Mouse (Mus musculus) thymus, postnatal 10 days (tissue): Measurements from ENCODE around the gene Tmem14a.
"Not testable (repeated sequence)": the region's sequence is repeated elsewhere in the genome, so short reads cannot be mapped to it uniquely, and the experiment has no call there.

ENCODE experiments used
- DNase-seq, 2 experiments: peaks; one replicate each; pipeline ENCODE4 v3.0.0; 2021; ENCODE audit warnings: low spot score in 2 of 2

Tmem14a gene

DNA sequence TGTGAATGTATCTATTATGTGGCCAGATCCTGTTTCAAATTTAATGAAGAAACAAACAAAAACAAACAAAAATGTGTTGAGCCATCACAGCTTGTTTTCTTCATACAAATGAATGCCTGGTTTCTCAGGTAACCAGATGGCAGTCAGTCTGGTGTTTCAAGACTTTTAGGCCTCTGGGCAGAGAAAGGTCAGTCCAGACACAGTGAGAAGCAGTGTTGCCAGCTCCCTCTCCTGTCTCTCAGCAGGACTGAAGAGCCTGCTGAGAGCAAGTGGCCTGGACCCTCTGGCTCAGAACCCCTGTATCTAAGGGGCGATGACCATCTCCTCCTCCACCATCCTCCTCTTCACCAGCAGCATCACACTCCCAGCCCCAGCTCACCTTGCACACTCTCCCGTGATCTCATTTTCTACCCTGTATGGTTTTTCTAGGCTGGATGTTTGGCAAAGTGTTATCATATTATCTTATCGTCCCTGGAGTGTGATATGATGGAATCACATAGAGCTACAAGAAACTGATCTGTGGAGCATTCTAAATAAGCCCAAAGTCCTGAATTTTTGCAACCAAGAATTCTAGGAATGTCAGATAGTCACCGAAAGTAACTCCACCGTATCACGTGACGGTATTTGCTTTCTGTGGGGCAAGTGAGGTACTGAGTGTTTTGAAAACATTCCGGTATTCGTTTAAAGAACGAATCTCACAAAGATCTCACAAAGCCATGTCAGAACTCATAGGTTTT lies 34.4 kb downstream of the Tmem14a start:
- no peak for DNase-seq

DNA sequence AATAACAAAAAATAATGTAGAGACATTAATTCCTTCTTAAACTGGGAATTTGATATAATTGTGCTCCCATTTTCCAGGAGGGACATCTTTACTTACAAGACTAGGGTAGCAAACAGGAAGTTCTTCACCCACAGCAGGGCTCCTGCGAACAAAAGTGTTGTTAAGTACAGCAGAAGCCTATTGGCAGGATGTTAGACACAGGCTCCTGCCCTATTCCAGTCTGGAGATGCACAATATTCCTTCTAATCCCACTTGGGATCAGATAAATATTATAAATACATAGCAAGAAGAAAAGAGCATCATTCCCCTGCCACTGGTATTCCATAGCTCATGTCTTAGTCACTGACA lies 34.9 kb downstream of the Tmem14a start:
- DNase-seq: no peak

DNA sequence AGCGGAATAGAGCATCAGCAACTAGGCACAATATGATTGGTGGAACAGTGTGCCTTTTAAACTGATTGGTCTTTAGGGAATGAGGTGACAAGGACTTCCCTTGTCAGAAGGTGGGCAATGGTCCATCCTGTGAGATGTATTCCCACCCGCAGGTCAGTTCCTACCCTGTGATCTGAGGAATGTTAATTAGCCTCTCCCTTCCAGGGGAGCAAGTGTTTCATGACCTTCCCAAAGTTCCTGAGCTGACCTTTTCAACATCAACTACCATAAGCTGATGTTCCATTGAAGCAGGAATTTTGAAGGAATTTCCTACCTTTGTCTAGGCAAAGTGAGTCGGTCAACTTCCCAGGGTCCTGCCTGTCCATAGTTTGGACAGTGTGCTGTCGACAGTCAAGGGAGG lies 35.5 kb downstream of the Tmem14a start:
- DNase-seq: no peak

DNA sequence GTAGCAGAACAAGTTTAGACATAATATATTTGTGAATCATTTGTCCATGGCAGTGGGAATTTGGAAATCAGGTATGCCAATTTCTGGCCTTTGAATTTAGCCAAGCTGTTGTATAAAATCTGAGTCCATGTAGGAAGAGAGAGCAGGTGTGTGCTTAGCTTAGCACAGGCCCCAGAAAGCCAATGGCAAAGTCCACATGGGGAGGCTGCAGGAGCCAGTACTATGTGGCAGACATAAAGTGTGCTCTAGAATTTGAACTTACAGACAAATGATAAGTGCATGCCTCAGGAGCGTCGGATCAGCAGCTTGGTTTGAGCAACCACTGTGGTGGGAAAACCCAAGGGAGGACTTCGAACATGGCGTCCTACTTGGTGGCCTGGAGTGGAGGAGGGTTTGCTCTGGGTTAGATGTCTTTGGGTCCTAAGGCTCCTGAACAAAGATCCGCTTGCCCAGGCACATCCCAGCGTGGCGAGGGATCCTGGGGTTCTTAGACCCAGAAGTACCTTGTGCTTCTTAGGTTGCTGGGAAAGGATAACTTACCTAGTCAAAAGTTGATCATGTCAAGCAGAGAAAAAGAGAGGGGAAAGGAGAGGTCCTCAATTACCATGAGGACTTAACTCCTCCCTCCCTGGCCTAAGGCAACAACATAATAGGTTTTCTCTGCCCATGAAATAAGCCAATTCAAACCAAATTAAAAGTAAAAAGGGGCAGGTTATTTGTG lies 37.4 kb downstream of the Tmem14a start:
- DNase-seq: no peak

DNA sequence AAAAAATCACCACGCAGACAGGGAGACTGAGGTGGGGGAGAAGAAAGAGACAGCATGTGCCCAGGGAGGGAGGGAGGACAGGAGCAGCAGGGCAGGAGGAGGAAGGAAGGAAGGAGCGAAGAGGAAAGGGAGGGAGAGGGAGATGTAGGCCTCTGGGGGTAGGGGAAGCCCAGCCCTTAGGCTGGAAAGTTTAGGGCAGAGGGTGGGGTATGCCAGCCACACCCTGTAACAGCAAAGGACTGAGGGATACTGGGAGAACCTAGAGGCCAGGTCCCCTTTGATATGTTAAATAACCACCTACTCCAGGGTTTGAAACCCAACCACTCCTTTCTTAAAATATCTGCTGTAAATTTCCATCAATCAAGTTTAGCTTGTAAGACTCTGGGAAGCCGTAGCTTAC lies 38.0 kb downstream of the Tmem14a start:
- no peak for DNase-seq

DNA sequence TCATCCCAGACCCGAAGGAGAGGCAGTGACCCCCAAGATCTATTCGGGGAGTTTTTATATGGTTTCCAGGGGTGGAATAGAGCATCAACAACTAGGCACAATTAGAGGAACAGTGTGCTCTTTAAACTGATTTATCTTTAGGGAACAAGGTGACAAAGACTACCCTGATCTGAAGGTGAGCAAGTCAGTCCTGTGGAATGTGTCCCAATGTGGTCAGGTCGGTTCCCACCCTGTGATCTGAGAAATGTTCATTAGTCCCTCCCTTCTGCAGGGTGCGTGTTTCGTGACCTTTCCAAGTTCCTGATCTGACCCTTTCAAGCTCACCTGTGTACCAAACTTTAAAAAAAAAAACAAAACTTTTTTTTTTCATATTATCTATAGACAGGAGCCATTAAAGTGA lies 38.5 kb downstream of the Tmem14a start:
- DNase-seq: no peak

DNA sequence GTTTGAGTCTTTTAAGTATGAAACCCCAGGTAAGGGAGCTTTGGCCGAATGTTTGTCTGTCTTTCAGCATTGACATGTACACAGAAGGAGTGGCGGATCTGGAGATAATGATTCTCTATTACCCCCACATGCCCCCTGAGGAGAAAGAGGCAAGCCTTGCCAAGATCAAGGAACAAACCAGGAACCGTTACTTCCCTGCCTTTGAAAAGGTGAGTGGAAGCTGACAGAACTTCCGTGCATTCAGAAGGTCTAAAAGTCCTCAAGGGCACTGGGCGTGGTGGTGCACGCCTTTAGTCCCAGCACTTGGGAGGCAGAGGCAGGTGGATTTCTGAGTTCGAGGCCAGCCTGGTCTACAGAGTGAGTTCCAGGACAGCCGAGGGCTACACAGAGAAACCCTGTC lies 41.6 kb downstream of the Tmem14a start:
- DNase-seq: not testable (repeated sequence)

DNA sequence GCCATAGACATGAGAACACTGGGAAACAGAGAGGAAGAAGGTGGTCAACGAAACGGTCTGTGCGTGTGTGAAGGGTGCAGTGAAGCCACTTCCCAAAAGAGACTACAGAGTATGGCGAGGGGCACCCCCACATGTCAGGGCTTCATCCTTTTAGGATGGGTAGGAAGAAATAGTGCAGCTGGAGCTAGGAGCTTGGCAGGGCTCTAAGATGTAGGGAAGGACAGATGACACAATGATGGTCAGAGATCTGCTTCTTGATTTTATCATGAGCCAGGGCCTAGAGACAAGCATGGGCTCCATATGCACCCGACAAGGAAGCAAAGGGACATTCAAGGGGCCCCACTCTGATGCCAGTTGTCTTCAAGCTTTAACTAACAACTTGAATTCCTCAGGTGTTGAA lies 44.0 kb downstream of the Tmem14a start:
- no peak for DNase-seq

DNA sequence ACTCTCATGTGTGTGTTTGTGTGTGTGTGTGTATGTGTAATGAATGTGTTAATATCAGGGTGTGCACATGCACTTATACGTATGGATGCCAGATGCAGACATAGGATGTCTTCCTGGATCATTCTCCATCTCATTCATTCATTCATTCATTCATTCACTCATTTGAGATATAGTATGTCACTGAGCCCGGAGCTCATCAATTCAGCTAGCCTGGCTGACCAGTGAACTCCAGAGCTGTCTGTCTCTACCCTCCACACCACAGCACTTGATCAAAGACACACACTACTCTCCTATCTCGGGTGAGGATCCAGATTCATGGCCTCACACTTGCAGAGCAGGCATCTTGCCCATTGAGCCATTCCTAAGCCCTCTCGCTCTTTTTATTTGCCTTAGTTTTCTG lies 45.6 kb downstream of the Tmem14a start:
- no peak for DNase-seq

DNA sequence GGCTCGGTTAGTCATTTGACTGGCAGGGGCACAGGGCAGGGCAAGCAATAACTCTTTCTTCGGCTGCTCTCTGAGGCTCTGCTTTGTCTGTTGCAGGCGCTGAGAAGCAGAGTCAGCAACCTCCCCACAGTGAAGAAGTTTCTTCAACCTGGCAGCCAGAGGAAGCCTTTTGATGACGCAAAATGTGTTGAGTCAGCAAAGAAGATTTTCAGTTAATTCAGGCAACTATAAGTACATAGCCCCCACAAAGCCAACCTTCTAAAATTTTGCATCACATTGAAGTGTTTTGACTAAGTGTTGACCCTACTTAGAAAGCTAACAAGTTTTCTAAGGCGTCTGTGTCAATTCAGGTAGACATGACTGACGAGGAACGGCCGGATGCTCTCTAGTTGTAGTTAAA lies 46.4 kb downstream of the Tmem14a start:
- DNase-seq: no peak

DNA sequence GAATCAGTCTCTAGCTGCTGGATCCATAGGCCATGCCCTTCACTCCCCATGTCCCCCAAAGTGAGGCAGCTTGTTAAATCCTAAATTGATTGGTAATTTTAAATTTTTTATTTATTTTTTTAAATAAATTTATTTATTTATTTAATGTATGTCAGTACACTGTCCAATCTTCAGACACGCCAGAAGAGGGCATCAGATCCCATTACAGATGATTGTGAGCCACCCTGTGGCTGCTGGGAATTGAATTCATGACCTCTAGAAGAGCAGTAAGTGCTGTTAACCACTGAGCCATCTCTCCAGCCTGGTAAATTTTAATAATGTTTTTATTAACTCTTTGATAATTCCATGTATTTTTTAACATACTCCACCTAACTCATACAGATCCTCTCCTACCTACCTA lies 48.4 kb downstream of the Tmem14a start:
- no peak for DNase-seq

DNA sequence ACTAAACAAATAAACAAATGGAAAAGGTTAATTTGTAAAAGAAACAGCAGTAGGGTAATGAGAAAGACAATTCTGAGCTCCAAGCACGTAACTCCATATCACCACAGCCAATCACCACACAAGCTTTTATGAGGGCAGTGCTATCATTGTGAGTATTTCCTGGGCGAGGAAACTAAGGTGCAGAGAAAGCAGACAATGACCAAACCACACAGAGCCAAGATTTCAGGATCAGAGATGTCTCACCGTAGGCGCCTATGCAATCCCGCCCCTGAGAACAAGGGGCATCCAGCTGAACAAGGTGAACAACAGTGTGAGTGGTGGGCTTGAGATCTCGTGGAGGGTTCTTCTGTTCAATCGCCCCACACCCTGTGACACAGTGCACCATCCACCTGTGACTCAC lies 49.1 kb downstream of the Tmem14a start:
- not testable (repeated sequence) for DNase-seq

DNA sequence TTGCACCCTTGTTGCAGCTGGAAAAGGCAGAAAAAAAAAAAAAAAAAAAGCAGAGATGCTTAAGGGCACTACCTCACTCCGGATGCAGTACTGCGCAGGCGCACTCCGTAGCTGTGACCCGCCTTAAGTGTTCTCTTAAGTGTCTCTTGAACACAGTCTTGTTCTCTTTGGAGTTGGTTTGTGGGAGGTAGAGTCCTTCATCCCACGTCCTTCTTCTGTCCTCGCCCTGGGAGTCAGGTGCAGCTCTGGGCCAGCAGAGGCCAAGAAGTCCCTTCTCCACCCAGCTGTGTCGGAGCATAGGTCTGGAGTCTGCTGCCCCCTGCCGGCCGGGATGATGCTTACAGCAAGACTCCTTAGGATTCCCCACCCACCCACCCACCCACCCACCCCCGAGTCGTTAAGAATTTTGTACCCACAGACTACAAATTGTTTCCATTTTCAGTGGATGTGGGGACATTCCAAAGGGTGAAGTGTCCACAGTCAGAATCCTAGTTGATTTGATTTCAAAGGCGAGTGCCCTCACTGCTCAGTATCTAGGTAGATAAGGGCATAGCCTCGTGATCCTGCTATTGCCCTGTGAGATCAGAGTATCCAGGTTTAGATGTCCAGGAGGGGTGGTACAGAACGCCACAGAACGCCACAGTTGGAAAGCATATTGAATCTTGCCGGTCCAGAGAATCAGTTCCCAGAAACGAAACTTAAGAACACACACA lies 53.1 kb downstream of the Tmem14a start:
- peak; percentile 47 to 84 for DNase-seq

DNA sequence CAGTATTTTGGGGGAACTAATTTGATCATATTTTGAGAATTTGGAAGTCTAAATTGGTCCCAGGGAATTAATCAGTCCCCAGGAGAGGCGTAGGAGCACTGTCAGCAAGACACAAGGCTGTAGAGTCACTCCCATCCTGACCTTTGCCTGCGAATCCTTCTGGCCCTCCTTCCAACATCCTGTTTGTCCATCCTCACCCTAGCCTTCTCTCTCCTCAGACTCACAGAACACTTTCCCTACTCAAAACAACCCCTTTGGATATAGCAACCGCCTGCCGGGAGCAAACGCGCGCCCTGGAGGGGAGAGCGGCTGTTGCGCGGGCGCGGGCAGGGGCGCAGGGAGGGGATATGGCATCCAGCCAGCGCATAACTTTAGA lies 53.7 kb downstream of the Tmem14a start:
- DNase-seq: peak in 1 of 2 experiments; percentile 6

DNA sequence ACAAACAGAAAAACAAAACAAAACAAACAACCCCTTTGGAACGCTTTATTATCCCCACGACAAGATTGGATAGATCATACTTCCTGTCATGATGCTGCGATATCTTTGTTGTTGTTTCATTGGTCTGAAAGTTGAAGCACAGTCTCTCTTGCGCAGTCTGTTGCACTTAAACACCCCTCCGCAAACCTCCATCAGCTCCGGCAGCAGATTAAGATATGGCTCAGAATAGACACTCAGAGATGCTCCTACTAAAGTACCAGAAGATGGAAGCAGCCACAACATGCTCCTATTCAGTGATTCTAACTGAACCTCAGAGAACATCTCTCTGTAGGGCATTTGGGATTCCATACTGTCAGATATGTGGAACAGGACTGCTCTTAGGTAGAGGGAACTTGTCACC lies 54.7 kb downstream of the Tmem14a start:
- no peak for DNase-seq

DNA sequence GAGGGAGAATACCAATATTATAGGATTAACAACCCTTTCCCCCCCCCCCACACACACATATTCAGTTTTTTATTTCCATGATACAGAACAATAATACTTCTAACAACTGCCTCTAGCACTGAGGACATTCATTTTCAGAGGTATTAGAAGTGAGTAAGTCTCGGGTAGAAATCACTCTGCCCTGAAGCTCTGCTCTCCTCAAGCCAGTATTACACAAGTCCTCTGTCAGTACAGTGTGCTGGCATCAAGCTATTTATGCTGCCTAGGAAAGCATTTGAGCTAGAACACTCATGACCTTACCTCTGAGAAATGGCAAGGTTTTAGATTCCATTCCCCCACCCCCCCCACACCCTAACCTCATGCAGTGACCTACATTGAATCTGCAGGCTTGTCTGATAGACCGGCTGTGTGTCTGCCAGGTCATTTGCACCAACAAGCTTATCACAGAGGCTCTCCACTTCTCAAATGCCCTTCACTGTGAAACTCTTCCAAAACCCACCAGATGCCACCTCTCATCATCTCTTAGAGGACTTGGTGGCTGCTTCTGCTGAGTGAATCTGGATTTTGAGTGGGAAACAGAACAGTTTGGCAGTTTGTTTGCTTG lies 56.2 kb downstream of the Tmem14a start:
- DNase-seq: no peak

DNA sequence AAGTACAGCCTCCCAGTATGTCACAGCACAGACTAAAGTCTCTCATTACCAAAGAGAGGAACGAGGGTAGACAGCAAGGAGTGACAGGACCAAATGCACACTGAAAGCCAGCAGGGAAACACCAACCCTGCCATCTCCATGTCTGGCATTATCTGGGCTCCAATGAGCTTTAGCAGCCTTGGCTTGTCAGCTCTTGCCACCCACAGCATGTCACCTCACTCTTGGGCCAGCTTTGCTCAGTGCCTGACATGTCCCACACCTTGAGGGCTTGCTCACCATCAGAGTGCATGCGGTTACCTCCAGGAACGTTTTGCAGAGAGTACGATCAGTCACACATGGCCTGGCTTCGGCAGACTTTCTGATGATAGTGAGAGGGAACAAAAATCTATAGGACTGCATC lies 57.0 kb downstream of the Tmem14a start:
- DNase-seq: not testable (repeated sequence)

DNA sequence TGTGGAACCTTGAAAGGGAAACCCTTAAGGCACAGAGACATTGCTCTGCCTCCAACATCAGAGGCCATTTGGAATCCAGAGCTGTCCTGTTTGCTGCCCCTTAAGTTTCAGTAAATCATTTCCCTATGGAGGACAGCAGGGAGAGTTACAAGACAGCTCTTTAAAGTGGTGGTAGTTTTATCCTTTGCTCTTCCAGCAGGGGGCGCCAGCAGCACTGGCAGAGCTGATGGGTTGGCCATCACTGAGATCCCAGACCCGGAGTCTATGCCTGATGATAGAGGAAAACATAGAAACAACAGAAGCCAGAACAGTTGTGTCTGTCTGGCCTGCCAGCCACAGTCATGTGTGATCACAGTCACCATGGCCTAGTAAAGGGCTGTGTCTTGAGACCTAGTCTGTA lies 57.8 kb downstream of the Tmem14a start:
- DNase-seq: not testable (repeated sequence)
